Mouse (Mus musculus): ENCODE data around the gene Cdk8.
A peak's percentile ranks its signal among the peaks of the same experiment; 100 is the strongest.

DNA sequence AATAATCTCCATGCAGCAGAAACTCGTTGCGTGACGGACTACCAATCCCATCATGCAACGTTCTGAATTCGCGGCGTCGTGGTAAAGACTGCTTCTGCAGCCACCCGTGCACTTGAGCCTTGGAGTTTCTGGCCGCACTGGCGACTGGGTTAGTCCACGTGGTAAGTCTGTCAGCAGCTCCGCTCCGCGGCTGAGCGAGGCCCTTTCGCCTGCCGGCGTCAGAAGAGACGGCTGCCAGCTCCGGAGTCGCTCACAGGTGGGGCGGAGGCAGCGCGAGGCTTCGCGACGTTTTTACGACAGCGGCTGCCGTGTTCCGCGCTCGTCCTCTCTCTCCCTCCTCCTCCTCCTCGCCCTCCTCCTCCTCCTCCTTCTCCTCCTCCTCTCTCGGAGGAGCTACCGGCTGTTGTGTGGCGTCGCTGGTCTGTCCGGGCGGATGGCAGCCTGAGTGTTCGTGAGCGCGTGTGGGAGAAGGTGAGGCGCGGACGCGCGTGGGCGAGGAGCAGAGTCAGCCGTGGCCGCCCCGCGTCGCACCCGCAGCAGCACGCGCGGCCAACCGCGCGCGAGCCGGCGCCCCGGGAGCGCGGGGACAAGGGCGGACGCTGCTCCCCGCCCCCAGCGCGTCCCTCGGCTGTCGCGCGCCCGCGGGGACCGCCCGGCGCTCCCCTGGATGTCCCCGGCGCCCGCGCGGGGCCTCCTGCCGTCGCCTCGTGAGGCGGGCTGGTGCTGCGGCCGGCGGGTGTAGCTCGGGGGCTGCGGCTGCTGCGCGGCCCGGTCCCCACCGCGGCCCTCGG is at the start of gene Cdk8:
- TF ChIP-seq CHD2 (IDR thresholded peaks at IDR 0.05; ENCODE audit: low read depth, low read length) (no peak), MAFK (IDR thresholded peaks at IDR 0.05; ENCODE audit: insufficient read depth, low read depth, low read length) (no peak), HCFC1 (IDR thresholded peaks at IDR 0.05; ENCODE audit: borderline replicate concordance, insufficient read depth, low read length) (peak; percentile 82), ZC3H11A (IDR thresholded peaks at IDR 0.05; ENCODE audit: borderline replicate concordance, low read depth, low read length) (no peak)
